Mouse (Mus musculus): ENCODE results near the gene Satb1. TPM values are rescaled to one million over a fixed set of nuclear protein-coding genes. Genes with fewer than 3 reads are reported as not detected.

The Satb1 gene
- total RNA-seq, 4 experiments from 2014 or later: 108 to 134 (median 114) TPM

- no peak for DNase-seq (ENCODE audit: low spot score in 2 of 2)
These were observed 54.1 kb downstream of the Satb1 start for GRCm38 (mm10) chr17:51778961-51779360.

- no peak for DNase-seq (ENCODE audit: low spot score in 2 of 2)
These were observed 55.3 kb downstream of the Satb1 start for GRCm38 (mm10) chr17:51777813-51778212.

GRCm38 (mm10) chr17:51775070-51775881, 57.8 kb downstream of the Satb1 start:
- DNase-seq (ENCODE audit: low spot score in 2 of 2): no peak

GRCm38 (mm10) chr17:51763600-51763999, 69.5 kb downstream of the Satb1 start:
- DNase-seq (ENCODE audit: low spot score in 2 of 2): peak in 1 of 2 experiments; percentile 67

GRCm38 (mm10) chr17:51762503-51762902, 70.6 kb downstream of the Satb1 start:
- no peak for DNase-seq (ENCODE audit: low spot score in 2 of 2)

- DNase-seq (ENCODE audit: low spot score in 2 of 2): no peak
These were observed 72.0 kb downstream of the Satb1 start for GRCm38 (mm10) chr17:51760997-51761655.

- DNase-seq (ENCODE audit: low spot score in 2 of 2): no peak
These were observed 72.7 kb downstream of the Satb1 start for GRCm38 (mm10) chr17:51760251-51760887.

GRCm38 (mm10) chr17:51759509-51759908, 73.6 kb downstream of the Satb1 start:
- DNase-seq (ENCODE audit: low spot score in 2 of 2): no peak

GRCm38 (mm10) chr17:51752142-51752541, 80.9 kb downstream of the Satb1 start:
- no peak for DNase-seq (ENCODE audit: low spot score in 2 of 2)

GRCm38 (mm10) chr17:51747204-51747603, 85.9 kb downstream of the Satb1 start:
- no peak for DNase-seq (ENCODE audit: low spot score in 2 of 2)

- DNase-seq (ENCODE audit: low spot score in 2 of 2): no peak
These were observed 90.6 kb downstream of the Satb1 start for GRCm38 (mm10) chr17:51742502-51742901.

- no peak for DNase-seq (ENCODE audit: low spot score in 2 of 2)
These were observed 92.0 kb downstream of the Satb1 start for GRCm38 (mm10) chr17:51741126-51741525.

GRCm38 (mm10) chr17:51740246-51740645, 92.8 kb downstream of the Satb1 start:
- no peak for DNase-seq (ENCODE audit: low spot score in 2 of 2)

- DNase-seq (ENCODE audit: low spot score in 2 of 2): no peak
These were observed 108.6 kb downstream of the Satb1 start for GRCm38 (mm10) chr17:51724486-51724885.

- DNase-seq (ENCODE audit: low spot score in 2 of 2): no peak
These were observed 137.4 kb downstream of the Satb1 start for GRCm38 (mm10) chr17:51695711-51696110.

GRCm38 (mm10) chr17:51695271-51695670, 137.8 kb downstream of the Satb1 start:
- no peak for DNase-seq (ENCODE audit: low spot score in 2 of 2)

- DNase-seq (ENCODE audit: low spot score in 2 of 2): no peak
These were observed 142.6 kb downstream of the Satb1 start for GRCm38 (mm10) chr17:51690526-51690925.

- no peak for DNase-seq (ENCODE audit: low spot score in 2 of 2)
These were observed 145.9 kb downstream of the Satb1 start for GRCm38 (mm10) chr17:51687226-51687625.

All from left cerebral cortex, adult 8-10 months (tissue).